Mouse (Mus musculus) G1E (cell line): Measurements from ENCODE around the gene Fbxo5.

Experiments
- CTCF ChIP-seq: IDR thresholded peaks from 2 replicates; pipeline ENCODE4 v1.5.1; 2012; ENCODE audit warnings: low read depth, low read length, inconsistent platforms, mixed read lengths
- GATA1 ChIP-seq: IDR thresholded peaks from 2 replicates; pipeline ENCODE4 v1.6.1; 2012; ENCODE audit warnings: borderline replicate concordance, low read length, inconsistent platforms, mixed read lengths

GRCm38 (mm10) chr10:5815968-5816367 lies 10.6 kb upstream of the Fbxo5 start:
- TF ChIP-seq GATA1 (no peak), CTCF (no peak)
